Mouse (Mus musculus) liver, embryonic 14.5 days (tissue): Measurements from ENCODE around the gene Polr3h.

Experiments
- CTCF ChIP-seq: IDR thresholded peaks from 2 replicates; pipeline ENCODE4 v1.5.1; 2016; ENCODE audit warnings: antibody characterized with exemption, low read depth, control low read depth
- EP300 ChIP-seq: IDR thresholded peaks from 2 replicates; pipeline ENCODE4 v1.6.1; 2016; ENCODE audit warnings: antibody characterized with exemption, low read depth

GRCm38 (mm10) chr15:81952310-81952709 lies 26.3 kb upstream of the Polr3h start:
- TF ChIP-seq CTCF (no peak), EP300 (no peak)
